Mouse (Mus musculus) NIH3T3 (cell line): ENCODE results near the gene C1qtnf1.
"Not testable (repeated sequence)": the region's sequence is repeated elsewhere in the genome, so short reads cannot be mapped to it uniquely, and the experiment has no call there.

Experiments used
- DNase-seq: peaks from one replicate; pipeline ENCODE4 v3.0.0-alpha.2; 2012; ENCODE audit warnings: low read depth

The C1qtnf1 gene

DNA sequence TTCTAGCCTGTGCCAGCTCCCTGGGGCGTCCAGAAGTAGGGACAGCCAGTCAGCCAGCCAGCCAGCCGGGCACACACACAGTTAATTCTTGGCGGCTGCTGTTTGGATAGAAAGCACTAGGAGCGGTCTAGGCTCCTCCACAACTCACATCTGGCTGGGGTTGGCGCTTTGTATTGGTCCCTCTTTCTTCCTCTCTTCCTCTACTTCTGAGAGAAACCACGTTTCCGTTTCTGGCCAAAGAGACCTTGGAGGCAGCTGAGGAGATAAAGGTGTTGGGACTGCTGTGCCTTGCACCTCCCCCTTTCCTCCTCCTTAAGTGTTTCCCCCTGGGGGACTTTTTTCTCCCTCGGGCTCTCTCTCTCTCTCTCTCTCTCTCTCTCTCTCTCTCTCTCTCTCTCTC is at the start of gene C1qtnf1:
TSS of gene C1qtnf1 (plus strand) at position 218 of the 400 bp plus-strand sequence.
- peak; percentile 59 for DNase-seq

DNA sequence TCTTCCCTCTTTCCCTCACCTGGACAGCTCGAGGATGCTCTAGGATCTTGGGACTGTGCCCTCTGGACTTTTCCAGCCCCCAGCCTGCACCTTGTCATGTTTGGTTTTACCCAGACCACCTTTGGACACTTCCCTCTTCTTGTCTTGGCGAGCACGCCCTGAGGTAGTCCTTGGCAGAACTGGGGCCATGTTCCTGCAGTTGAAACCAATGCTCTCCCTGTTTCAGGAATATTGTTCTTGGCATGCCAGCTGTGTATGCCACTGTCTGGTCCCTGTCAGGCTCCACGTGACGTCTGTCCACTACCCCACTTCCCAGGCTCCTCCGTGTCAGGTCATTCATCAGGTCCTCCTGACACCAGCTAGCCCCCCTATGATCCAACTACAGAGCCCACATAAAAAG is 49.3 kb upstream of the C1qtnf1 start:
- no peak for DNase-seq

DNA sequence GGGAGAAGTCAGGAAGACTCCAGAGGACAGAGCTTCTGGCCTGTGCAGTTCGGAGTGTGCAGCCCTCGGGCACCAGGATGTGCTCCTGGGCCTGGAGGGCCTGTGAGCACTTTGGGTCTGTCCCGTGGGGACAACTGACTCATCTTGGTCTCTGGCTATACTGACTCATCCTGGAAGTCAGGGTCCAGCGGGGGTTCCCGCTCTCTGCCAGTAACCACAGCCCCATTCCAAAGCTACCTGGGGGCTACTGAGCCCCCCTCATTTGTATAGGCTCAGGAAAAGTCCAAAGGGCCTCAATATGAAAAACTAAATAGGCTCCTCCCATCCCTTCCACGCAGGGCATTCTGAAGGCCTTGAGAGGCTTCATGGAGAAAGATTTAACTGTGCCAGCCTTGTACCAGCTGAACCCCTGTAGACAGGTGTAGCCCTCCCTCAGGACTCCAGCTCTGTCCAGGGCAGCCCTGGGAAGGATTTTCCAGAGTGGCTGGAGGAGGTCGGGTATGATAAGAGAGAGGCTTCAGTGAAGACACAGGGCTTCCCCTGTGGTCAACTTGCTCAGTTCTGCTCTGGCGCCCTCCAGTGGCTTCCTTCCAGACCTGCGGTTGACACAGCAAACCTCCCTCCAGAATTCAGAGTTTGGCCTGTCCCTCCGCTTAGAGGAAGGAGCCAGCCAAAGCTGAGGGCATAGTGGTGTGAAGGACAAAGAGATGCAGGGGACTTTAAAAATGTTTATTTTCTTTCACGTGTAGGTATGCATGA is 48.6 kb upstream of the C1qtnf1 start:
- peak; percentile 96 for DNase-seq

DNA sequence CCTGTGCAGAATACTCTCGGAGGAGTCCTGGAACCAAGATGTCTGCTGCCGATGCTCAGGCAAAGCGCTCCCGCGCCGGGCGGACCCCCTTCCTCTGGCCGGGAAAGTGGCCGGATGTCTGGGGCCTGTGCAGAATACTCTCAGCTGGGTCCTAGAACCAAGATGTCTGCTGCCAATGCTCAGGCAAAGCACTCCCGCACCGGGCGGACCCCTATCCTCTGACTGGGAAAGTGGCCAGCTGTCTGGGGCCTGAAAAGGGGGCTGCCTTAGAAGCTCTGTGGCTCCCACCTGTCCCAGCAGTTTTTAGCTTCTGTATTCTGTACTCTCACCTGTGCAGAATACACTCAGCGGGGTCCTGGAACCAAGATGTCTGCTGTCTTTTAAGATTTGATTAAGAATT is 40.2 kb upstream of the C1qtnf1 start:
- DNase-seq: not testable (repeated sequence)

DNA sequence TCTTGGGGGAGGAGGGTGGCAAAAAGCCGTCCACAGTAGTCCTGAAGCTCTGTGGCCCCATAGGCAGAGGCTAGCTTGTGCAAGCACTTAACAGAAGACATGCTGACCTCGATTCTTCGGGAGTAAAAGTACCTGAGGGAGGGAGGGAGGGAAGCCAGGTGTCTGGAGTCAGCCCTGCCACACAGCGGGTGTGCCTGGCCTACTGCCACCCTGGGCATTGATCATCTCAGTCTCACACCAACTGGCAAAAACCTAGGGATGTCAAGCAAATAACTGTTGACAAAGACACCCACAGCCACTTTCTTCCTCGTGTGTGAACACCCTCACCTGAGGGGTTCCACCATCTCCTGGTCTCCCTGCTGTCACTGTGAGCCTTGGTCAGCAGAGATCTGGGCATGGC is 34.0 kb upstream of the C1qtnf1 start:
- DNase-seq: no peak

DNA sequence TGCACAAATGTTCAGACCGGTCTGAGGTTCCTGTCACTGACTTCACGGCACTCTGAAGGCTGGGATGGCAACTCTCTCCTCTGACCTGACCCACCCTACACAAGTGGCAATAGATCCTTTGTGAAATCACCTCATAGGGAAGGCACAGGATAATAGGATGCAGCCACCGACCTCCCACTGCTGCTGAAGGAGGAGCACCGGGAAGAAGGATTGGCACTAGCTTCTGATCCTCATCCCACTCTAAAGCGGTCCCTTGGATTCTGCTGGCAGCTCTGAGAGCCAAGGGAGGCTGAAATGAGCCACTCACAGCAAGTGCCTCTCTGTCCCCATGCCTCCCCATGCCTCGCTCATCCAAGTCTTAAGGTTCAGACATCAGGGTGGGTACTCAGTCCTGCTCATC is 33.5 kb upstream of the C1qtnf1 start:
- no peak for DNase-seq

DNA sequence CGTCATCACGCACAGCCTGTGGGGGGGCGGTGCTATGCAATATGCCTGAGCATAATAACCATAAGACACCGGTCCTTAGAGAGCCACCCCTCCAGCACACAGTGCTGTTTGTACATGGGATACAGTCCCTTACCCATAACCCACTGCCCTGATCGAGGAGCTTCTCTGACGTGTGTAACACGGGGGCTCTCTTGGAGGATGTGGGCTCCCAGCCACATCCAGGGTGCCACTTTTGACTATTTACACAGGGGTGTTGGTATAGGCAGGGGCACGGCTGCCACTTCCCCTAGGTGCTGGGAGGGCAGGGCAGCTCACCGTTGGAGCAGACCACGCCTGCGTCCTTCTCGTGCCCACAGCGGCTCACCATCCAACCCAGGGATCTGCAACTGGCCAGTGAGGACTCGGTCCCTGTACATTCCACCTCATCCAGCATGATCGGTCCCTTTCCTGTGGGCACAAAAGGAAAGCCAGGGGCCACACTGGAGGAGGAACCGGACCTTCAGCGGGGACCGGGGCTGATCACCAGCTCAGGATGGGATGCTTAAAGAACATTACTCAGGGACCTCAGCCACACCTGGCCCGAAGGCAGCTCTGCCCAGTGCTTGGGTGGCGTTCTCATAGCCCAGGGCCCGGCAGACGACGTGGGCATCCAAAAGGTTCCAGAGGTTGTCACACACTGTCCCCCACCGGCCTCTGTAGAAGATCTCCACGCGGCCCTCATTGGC is 30.0 kb upstream of the C1qtnf1 start:
- no peak for DNase-seq

DNA sequence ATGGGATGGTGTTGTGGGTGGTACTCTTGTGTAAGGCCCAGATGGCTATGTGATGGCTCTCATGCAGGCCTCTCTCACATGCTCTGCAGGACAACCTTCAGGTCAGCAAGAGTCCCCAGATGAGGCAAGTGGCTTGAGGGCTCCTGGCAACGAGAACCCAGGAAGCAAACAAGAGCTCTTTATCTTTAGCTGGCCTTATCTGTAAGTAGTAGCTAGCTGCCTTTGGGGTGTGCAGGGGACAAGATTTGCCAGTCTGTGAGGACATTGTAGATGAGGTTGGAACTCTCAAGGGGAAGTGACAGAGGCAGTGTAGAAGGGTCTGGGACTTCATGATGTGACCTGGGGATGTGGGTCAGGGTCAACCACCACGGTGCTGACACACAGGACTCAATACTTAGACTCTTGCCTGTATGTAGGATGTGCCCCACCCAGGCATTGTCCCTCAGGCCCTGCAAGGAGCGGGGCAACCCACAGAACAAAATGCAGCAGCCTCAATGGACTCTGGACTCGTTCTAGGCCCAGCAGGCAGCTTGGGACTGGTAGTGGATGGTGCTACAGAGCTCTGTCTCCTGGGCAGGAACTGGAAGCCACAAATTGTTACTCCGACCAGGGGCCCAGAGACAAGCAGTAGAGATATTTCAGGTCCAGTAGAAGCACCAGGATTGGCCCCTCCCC is 28.0 kb upstream of the C1qtnf1 start:
- DNase-seq: no peak

DNA sequence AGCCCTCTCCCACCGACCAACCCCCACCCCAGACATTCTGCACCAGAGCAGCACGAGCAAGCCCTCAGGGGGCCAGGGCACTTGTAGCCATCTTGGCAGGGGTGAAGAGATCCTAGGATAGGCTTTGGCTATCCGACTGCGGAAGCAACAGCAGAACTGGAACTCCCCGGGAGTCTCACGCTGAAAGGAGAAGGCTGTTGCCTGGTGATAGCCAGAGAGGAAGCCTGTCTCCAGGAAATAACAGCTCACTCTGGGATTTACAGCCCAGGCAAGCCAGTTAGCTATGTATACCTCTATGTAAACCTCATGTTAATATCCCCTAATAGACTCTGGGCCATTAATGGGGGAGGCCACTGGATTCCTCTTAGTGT is 27.5 kb upstream of the C1qtnf1 start:
- DNase-seq: no peak

DNA sequence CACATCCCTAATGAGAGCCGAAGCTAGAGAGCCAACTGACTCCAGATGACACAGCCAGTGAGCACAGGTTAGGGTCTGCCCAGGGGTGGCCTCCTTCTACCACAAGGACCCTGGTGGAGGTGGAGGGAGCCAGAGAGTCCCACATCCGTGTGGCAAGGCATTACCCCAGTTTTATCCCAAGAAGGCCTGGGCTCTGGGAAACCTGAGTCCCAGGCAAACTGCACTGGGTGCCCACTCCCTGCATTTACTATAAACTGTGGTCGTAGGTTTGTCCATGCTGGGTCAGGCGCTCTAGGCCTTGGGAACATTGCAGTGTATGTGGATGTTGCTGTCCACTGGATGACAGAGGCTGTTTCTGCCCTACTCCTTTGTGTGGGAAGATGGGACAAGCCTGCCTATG is 26.8 kb upstream of the C1qtnf1 start:
- no peak for DNase-seq

DNA sequence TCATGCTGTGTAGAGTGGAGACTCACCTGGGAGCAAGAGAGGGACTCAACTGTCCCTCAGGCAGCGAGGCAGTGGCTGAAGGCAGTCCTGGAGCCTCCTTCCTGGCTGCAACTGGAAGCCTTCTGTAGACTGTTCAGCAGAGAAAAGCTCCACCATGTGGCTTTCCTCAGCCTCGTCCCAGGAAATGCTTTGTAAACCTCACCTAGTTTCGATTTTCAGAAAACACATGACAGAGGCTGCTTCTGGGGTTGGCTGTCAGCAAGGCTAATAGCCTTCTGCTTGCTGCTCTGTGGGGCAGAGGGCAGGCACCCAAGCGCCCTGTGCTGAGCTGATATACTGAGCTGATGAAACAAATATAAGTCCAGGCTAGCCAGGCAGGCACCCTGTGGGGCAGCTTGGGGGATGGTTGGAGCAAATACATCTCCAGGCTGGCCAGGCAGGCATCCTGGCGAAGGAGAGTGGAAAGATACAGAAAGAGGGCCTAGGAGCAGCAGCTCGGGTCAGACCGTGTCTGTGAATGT is 26.2 kb upstream of the C1qtnf1 start, which contains the start of gene Lgals3bp:
TSS of gene Lgals3bp (minus strand) at position 333 of the 521 bp plus-strand sequence.
- DNase-seq: peak; percentile 90

DNA sequence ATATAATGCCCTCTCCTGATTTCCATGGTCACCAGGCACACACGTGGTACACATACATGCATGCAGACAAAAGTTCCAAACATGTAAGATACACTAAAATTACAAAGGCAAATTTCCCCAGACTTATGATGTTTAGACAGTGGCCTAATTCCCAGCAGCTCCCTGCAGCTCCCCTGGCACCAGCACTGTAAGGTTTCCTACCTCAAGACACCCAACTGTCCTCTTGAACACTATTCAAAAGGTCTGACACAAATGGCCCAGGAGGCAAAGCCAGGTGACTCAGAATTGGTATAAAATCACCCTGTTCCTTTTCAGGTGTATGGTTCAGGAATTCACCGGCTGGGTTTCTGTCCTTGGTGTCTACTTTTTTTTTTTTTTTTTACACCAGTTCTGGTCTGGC is 24.8 kb upstream of the C1qtnf1 start:
- no peak for DNase-seq

DNA sequence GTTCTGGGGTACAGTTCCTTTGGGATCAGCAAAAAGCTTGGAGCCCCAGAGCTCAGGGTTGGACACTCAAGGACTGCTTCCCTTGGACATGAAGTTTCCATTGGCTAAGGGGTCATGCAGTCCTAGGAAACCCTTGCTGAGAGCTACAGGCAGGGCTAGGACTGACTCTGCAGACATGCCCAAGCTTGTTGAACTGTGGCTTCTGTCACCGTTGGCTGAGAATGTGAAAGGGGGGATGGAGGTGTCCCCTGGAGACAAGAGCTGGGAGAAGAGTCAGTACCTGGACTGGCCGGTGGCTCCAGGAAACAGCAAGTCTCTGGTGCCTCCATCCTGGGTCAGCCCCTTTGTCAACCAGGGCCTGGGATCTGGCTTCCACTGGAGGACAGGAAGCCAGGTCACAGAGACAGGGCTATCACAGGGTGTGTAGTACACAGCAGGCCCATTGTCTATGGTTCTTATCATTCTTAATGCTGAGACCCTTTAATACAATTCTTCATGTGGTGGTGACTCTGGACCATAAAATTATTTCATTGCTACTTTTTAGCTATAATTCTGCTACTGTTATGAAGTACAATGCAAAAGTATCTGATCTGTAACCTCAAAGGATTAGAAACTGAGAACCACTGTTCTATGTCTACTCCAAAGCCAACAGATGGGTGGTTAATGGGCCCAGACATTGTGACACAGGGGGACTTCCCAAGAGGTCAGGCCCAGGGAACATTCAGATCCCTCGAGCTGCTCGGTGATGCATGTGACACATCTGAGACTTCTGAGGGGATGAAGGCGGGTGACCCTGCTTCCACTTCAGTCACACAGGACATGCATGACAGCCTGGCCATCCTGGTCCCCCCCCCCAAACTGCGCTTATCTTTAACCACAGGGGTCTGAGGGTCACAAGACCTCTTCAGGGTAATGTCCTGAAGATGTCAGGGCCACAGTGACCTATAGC is 23.8 kb upstream of the C1qtnf1 start:
- DNase-seq: no peak

DNA sequence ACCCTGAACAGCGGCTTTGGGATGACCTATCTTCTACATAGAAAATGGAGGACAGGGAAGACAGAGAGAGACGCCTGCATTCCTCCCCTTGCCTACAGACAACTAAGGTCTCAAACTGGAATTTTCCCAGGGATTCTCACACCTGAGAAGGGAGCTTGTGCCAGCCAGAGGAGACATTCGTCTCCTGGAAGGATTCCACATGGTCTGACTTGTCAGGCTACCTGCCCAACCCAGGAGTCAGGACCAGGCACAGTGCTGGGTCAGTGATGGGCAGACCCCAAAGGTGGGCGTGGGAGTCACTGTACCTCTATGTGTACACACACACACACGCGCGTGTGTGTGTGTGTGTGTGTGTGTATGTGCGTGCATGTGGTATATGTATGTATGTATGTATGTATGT is 22.7 kb upstream of the C1qtnf1 start:
- no peak for DNase-seq

DNA sequence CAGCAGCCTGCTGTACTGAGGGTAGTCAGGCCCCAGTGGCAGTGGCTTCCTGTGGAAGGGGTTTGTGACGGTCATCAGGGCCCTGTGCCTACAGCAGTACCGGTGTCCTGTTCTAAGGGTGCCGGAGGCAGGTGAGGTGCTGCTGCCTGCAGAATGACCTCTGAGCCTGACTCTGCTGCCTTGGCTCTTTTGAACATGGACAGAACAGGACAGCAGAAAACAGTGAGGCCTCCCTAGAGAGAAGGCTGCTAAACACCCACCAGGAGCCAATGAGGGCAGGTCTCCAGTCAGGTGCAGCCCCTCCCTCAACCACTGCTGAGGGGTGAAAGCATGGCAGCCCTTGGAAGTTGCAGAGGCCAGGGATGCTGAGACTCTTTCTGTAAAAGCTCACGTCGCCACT is 21.5 kb upstream of the C1qtnf1 start:
- DNase-seq: no peak

DNA sequence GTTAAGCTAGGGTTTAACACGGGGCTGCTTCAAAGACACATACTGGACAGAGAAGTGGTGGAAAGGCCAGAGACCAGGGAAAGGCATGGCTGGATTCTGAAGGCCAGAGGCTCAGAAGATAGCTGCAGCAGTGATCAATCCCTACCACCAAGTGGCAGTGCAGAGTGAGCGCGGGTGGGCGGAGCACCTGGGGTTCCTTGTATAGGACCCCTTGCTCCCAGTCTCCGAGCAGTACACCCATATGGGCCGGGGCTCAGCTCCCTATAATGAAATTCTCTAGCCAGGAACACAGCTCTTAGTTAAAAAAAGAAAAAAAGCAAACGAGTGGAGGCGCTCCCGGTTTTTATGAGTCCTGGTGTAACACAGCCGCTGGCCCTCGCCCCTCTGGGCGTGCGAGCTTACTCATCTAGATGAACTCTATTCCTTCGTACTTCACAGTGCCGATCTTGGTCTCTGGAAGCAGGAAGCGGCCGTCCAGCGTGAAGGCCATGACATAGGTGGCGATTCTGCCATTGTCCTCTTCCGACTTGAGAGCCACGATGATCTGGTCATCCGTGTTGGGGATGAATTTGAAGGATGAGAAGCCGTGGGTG is 20.6 kb upstream of the C1qtnf1 start:
- DNase-seq: no peak

DNA sequence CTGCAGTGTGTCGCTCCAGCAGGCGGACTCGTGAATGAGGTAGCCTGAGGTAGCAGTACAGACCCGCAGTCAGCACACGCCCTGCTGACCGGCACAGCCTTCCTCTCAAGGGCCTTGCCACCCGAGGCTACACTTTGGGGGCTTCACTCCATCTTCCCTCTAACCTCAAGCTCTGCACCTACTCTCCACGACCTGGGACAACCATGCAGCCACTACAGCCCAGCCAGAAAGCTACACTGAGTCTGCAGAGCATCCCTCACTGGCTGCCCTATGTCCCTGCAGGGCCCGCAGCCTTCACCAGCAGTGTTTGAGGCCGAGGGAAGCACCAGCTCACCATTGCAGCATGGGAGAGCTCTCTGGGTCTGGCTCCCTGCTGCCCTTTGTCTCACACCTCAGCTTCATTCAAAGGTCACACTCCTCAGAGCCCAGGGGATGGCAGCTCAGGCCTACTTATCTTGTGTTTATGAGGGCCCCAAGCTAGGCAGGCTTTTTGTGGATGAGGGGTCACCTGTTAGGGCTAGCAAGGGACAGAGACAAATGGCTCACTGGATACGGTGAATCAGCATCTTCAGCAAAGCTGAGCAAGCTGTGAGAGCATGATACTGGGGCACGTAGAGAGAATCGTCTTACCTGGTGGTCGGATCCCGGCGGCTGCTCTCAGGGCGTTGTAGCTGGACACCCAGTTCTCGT is 19.8 kb upstream of the C1qtnf1 start:
- DNase-seq: no peak

DNA sequence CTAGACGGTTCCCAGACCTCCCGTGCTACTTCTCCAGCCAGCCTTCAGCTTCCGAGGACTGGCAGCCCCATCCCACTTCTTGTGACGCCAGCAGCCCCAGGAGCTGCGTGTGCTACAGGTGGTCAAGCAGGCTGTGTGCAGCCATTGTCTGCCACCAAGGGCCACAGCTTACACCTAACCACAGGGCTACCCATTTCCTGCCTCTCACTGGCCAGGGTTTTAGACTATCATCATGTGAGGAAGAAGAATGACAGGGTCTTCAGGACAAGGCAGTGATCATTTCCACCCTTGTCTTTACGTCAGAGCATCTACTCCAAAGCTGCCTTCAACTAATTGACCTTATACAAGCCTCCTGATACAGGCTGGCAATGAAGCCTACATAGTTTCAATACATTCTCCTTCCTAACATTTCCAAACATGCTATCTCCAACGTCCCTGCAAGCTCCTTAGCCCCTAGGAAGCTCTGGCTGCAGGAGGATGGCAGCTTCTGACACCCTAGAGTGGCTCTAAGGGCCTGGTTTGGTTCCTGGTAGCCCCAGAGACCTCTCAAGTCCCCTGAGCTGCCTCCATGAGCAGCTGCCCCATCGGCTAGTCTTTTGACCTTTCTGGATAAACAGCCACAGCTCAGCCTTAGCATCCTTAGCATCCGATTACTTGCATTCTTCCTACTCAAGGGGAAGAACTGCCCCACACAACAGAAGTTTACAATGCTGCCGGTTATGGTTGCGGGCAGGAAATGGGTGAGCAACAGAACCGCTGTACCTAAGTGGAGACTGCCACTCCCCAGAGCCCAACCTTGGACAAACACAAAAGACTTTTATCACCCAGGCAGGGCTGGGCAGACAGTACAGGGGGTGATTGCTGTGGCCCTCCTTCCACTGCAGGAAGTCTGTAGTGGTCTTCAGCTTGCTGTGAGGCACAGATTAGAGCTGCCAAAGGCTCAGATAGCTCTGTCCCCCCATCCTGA is 18.6 kb upstream of the C1qtnf1 start:
- no peak for DNase-seq

DNA sequence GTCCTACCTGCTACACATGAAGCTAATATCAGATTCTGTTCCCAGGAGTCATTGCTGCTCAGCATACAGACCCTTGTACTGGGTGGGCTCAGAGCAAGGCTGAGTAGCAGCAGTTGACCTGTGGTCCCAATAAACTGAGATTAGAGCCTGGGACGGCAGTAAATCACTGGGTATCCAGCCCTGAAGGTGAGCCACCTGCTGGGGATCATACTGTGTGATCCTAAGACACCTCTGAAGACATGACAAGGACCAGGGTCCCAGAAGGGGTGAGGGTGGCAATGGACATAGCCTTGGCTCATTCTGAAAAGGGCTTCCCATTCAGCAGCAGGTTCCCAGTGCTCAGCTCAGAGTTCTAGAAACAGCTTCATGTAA is 17.9 kb upstream of the C1qtnf1 start:
- no peak for DNase-seq

DNA sequence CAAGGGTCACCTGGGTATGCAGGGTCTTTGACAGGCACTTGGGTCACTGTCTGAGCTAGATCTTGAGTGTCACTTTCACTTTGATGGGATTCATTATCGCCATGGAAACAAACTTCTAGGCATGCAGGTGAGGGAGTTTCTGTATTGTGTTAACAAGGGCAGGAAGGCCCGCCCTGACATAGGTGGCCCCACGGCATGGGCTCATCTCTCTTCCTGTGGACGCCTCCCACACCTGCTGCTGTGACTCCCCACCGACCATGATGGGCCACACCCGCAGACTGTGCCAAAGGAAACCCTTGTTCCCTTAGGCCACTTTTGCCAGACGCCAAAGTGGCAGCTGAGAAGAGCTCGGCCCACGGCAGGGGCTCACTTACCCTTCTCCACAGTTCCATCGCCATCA is 17.5 kb upstream of the C1qtnf1 start:
- DNase-seq: no peak
